Mouse (Mus musculus) thymus, adult 2 months (tissue): ENCODE results near the gene Tapt1.

Source experiments
- CTCF ChIP-seq: fragments of 200-500 bp; IDR thresholded peaks from 2 replicates; pipeline ENCODE4 v1.5.1; 2012; ENCODE audit warnings: mild to moderate bottlenecking, control low read depth, low read length, moderate library complexity, borderline replicate concordance; ENCODE audit not compliant: control insufficient read depth, poor library complexity, insufficient read depth; ENCODE audit errors: extremely low read depth
- POLR2A ChIP-seq: fragments of 200-500 bp; IDR thresholded peaks from 2 replicates; pipeline ENCODE4 v1.6.1; 2012; ENCODE audit warnings: mild to moderate bottlenecking, low read length, control low read depth, moderate library complexity; ENCODE audit not compliant: control insufficient read depth, poor library complexity, insufficient read depth; ENCODE audit errors: extremely low read depth

- TF ChIP-seq CTCF (no peak), POLR2A (no peak)
Observed at GRCm38 (mm10) chr5:44234606-44235005, 8.2 kb upstream of the Tapt1 start.
